ENCODE assay signal across 10 mouse cellular contexts in genomic region chr6:118019569-118019968, GRCm38 (mm10). TPM values are rescaled to one million over a fixed set of nuclear protein-coding genes. Genes with fewer than 3 reads are reported as not detected.
DNase-seq lines count a peak whose midpoint lies in the region; ATAC-seq lines count a peak whose summit lies in the region.
"Had no signal": no experiment of that assay in that cellular context is flagged by ENCODE, and none has a peak within 500 bp of the region (broad histone marks: within the 10 kb centered on the region; RNA-seq: fewer than 3 reads in every experiment).

No protein-coding gene starts in this region.

- DNase-seq in NIH3T3 (ENCODE audit: low read depth) = peak; percentile 14
- peak; percentile 63 for DNase-seq in cerebellum, adult 9-11 months
- peak; percentile 25 for DNase-seq in hindbrain, embryonic 10.5 days (ENCODE audit: low spot score)
- DNase-seq in heart, postnatal 36 days = no peak
- no peak for DNase-seq in lung, postnatal 10 days
- DNase-seq: kidney, postnatal 14 days; liver, postnatal 0 days had no signal

- peak overlapping the region; percentile 23; the same call in 1 of the 2 replicates for H3K4me2 ChIP-seq in midbrain, embryonic 13.5 days (replicated peaks)

- intact Hi-C loops in heart, postnatal 36 days (cut with DNase I) = no loop called here

- no peaks in the 10 kb centered on the region for H3K9me3 ChIP-seq in hindbrain, embryonic 10.5 days
- no peaks in the 10 kb centered on the region for H3K9me3 ChIP-seq in midbrain, embryonic 13.5 days

- H3K9ac ChIP-seq in midbrain, embryonic 13.5 days (replicated peaks) = no peak overlapping the region; the same call in 1 of the 2 replicates
- H3K9ac ChIP-seq: liver, postnatal 0 days had no signal

- H3K36me3 ChIP-seq in hindbrain, embryonic 10.5 days = no peaks in the 10 kb centered on the region
- no peaks in the 10 kb centered on the region for H3K36me3 ChIP-seq in midbrain, embryonic 13.5 days

- H3K4me3 ChIP-seq in hindbrain, embryonic 10.5 days = no peak overlapping the region
- H3K4me3 ChIP-seq in midbrain, embryonic 13.5 days (replicated peaks) = no peak overlapping the region

- peaks cover 37% of the 10 kb centered on the region for H3K27me3 ChIP-seq in hindbrain, embryonic 10.5 days (ENCODE audit: insufficient read depth, poor library complexity, severe bottlenecking)
- H3K27me3 ChIP-seq in midbrain, embryonic 13.5 days = 0 out of 2 replicates have a peak, but pooled peaks cover 3% of the 10 kb centered on the region

- H3K4me1 ChIP-seq in hindbrain, embryonic 10.5 days (replicated peaks) = peaks cover 25% of the 10 kb centered on the region
- H3K4me1 ChIP-seq in midbrain, embryonic 13.5 days (replicated peaks) = peaks cover 26% of the 10 kb centered on the region

- no peak overlapping the region for H3K27ac ChIP-seq in hindbrain, embryonic 10.5 days
- peak overlapping the region; percentile 51; the same call in 1 of the 2 replicates for H3K27ac ChIP-seq in midbrain, embryonic 13.5 days

- peak; percentile 63 for ATAC-seq in midbrain, embryonic 13.5 days
- ATAC-seq in erythroid progenitor cell, adult 5-6 weeks (replicated peaks; ENCODE audit: low FRiP score, poor library complexity, severe bottlenecking) = no peak
- ATAC-seq in activated CD4-positive, CD25-positive, alpha-beta regulatory T cell, adult 4 months = no peak
- ATAC-seq: liver, postnatal 0 days had no signal

- WGBS in hindbrain, embryonic 10.5 days = 31% methylated on average over 7 of the region's 7 CpGs
- WGBS in midbrain, embryonic 13.5 days = 17% methylated on average over 7 of the region's 7 CpGs

RNA-seq across cellular contexts. Expression of gene Rasgef1a, which starts 8.3 kb away (rescaled TPM):
- 0.06 TPM in 1 of 2 replicates, not detected in the other for polyA plus RNA-seq in hindbrain, embryonic 10.5 days (2016; fragmentation: Nextera tagmentation; extraction: Ambion mirVana)
- polyA plus RNA-seq in midbrain, embryonic 13.5 days (2015; fragmentation: Nextera tagmentation; extraction: Ambion mirVana) = 1.2 and 1.4 TPM in 2 replicates
- total RNA-seq in heart, postnatal 36 days (2021) = under 1 TPM; 0.11 to 0.22 TPM
- not detected in 2 replicates for total RNA-seq in erythroid progenitor cell, adult 5-6 weeks (2015; ENCODE audit: low replicate concordance)
- total RNA-seq in erythroid progenitor cell, adult 5-6 weeks (2017; ENCODE audit: low replicate concordance) = not detected in 2 replicates
- polyA plus RNA-seq in activated CD4-positive, CD25-positive, alpha-beta regulatory T cell, adult 4 months (2017; shearing (Covaris generic)) = 1 to 10 TPM; 2.3 to 4.0 TPM

Comparison
In these comparisons a context has a peak if more than half of its experiments do, and no peak if none do; other contexts are left out.
1. DNase-seq: peak in NIH3T3 (single experiment), cerebellum, adult 9-11 months (single experiment) and hindbrain, embryonic 10.5 days (single experiment); none in heart, postnatal 36 days (0 of 2) and lung, postnatal 10 days (single experiment).